Mouse (Mus musculus): Measurements from ENCODE around the gene Ercc1.

Gene Ercc1

DNA sequence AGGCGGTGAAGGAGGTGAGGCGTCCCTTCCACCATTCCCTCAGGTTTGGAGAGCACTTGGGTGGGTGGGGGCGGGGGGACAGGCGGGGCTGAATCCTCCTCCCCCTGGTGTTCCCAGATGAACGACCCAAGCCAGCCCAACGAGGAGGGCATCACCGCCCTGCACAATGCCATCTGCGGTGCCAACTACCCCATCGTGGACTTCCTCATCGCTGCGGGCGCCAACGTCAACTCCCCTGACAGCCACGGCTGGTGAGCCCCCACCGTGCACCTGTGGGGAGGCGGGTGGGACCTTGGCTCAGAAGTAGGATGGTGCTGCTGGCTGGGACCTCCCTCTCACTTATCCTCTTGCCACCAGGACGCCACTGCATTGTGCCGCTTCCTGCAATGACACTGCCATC lies 30.8 kb downstream of the Ercc1 start:
- DNase-seq: no peak

- no peak for DNase-seq
Measured at GRCm38 (mm10) chr7:19376019-19376418, 31.4 kb downstream of the Ercc1 start.

DNA sequence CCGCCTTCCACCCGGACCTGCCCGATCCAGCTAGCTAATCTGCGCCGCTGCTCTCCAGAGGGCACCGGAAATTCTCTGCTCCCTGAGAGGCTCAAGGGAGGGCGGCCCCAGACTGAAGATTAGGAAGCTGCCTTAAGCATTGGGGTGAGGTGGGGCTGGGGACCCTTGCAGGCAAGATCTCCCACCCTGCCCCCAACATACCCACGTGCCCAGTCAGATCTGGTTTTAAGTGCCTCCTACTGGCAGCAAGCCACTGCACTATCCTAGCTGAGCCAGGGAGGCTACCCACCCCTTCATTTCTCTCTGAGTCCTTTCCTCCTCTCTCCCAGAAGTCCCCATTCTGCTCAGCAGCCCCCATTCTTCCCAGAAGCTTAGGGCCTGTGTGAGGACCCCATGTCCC lies 33.5 kb downstream of the Ercc1 start:
- DNase-seq: no peak

DNA sequence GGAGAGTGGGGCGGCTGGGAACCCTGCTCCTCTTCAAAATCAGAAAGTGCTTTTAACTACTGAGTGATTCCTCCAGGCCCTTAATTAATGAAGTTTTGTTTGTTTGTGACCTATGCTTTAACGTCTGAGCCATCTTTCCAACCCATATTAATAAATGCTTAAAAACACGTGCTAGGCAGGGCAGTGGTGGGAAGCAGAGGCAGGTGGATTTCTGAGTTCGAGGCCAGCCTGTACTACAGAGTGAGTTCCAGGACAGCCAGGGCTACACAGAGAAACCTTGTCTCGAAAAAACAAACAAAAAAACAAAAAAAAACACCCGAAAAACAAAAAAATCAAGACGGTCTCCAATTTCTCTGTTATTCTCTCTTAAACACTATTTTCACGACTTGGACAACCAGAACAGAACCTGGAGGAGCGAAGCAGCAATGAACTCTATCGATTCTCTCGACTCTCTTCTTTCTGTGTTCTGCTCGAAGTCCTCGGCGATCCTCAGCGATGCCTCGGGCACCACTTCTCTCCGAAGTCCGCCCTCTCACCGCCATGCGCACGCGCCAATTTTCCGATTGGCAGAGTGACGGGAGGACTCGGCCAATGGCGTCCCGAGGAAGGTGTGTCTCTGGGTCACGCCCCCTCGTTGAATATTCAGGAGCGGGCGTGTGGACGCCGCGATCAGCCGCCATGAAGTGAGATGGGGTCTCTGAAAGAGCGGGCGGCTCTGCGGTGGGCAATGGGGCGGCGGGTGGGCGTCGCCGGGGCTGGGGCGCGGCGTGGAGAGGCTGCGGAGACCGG lies 37.0 kb downstream of the Ercc1 start, which contains the start of gene Ercc2:
Ercc2 (plus strand) TSS at position 634 of the 789 bp plus-strand sequence.
- DNase-seq: peak; percentile 99

GRCm38 (mm10) chr7:19382166-19382541 lies 37.6 kb downstream of the Ercc1 start:
- DNase-seq: no peak

- DNase-seq: no peak
Measured at GRCm38 (mm10) chr7:19383708-19384107, 39.1 kb downstream of the Ercc1 start.

- no peak for DNase-seq
Measured at GRCm38 (mm10) chr7:19388699-19389413, 44.3 kb downstream of the Ercc1 start.

- no peak for DNase-seq
Measured at GRCm38 (mm10) chr7:19394484-19394883, 49.9 kb downstream of the Ercc1 start.

DNA sequence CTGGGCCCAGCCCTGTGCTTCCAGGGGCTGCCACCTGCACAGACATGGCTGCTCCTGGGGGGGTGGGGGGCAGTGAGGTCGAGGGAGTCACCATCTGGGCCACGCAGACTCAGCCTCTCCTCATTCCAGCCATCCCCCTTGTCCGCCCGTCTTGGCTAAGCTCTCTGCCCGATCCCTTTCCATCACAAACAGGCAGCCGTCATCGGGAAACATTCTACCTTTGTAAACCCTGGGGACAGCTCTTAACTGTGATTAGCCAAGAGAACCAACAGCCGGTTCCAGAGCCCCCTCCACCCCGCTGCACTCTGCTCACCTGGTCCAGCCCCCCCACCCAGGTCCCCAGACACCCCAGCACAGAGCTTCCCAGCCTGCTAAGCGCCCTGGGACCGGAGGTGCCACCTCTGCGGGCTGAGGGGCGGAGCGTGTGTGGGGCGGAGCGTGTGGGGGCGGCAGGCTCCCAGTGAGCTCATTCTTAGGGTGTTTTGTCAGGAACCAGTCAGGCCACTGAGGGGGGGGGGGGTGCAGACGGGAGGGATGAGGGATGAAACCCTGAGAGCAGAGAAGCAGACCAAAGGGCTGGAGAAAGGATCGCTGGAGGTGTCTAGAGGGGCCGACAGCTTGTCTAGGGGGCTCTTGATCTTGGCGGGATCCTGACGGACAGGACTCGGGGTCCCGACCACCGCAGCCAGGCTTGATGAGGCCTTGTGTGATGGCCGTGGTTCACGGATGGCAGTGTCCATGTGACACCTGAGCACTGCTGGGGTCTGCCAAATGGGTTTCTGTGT lies 55.1 kb downstream of the Ercc1 start:
- DNase-seq: no peak

DNA sequence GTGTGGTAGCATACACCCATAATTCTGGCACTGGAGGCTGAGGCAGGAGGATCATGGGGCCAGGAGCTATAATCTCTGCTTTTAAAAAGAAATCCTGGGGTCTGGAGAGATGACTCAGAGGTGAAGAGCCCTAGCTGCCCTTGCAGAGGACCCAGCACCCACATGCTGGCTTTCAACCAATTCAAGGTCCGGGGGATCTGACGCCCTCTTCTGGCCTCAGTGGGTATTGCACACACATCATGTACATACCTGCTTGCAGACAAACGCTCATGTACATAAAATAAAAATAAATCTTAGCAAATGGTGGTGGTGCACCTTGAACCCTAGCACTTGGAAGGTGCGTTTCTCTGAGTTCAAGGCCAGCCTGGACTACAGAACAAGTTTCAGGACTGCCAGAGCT lies 56.4 kb downstream of the Ercc1 start:
- DNase-seq: no peak

GRCm38 (mm10) chr7:19402535-19403112 lies 58.0 kb downstream of the Ercc1 start:
- DNase-seq: no peak

DNA sequence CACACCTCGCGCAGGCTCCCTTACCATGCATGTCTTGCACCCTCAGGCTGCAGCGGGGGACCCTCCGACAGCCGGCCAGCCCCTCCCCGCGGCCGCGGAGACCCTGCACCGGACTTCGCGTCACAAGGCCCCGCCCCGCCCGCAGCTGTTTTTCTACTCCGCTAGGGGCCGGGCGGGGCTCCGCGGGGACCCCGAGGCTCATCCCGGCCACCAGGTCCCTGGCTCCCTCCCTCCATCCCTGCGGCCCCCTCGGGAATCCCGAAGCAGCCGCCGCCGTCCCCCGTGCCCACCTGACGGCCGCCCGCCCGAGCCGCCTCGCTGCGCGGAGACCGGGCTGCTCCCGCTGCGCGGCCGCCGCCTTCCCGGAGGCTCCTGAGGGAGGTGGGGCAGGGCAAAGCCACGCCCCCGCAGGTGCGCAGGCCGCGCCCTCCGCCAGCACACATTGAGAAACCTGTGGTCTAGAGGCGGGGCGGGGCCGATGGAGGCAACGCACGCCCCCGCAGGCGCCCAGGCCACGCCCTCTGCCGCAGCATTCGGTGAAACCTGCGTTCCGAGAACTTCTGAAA lies 59.2 kb downstream of the Ercc1 start, which contains the start of gene Klc3:
Klc3 (minus strand) TSS at position 374 of the 566 bp plus-strand sequence.
- DNase-seq: no peak

- no peak for DNase-seq
Measured at GRCm38 (mm10) chr7:19404476-19404875, 59.9 kb downstream of the Ercc1 start, which contains the start of gene Ckm. Gene Ckm, plus strand, starts transcription at chr7:19404776.

DNA sequence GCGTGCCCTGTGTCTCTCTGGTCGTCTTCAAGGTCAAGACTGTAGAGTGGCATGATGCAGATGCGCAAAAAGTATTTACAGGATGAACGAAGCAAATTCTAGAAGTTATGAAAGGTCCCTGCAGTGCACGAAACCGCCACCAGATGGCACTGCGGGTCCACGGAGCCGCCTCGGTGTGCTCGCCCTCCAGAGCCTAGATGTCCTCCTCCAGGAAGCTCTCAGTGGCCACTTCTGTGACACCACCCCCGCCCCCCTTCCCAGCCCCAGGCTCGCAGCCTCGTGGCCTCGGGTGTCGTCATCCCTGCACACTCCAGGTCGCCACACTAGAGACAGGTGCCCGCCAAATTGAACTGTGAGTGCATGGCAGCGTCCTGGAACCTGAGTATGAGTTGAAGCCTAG lies 60.8 kb downstream of the Ercc1 start:
- peak; percentile 64 for DNase-seq
